Mouse (Mus musculus): ENCODE results near the gene Cbl.

The Cbl gene

GRCm38 (mm10) chr9:44240399-44240798 lies 6.5 kb upstream of the Cbl start, which contains the start of gene Ccdc153:
Ccdc153 (plus strand) TSS chr9:44240676.
- no peak for DNase-seq (ENCODE audit: low spot score)

- no peak for DNase-seq (ENCODE audit: low spot score)
These were observed 5.6 kb upstream of the Cbl start for GRCm38 (mm10) chr9:44239447-44239846.

- no peak for DNase-seq (ENCODE audit: low spot score)
These were observed 4.8 kb upstream of the Cbl start for GRCm38 (mm10) chr9:44238501-44239190.

GRCm38 (mm10) chr9:44237128-44237527 lies 3.3 kb upstream of the Cbl start:
- DNase-seq (ENCODE audit: low spot score), result no peak

GRCm38 (mm10) chr9:44236601-44237000 lies 2.8 kb upstream of the Cbl start:
- DNase-seq (ENCODE audit: low spot score), result no peak

- peak; percentile 58 for DNase-seq (ENCODE audit: low spot score)
These were observed 904 bp upstream of the Cbl start for GRCm38 (mm10) chr9:44234479-44235427.

- no peak for DNase-seq (ENCODE audit: low spot score)
These were observed 638 bp downstream of the Cbl start for GRCm38 (mm10) chr9:44233021-44233801.

GRCm38 (mm10) chr9:44231609-44232008 lies 2.2 kb downstream of the Cbl start:
- no peak for DNase-seq (ENCODE audit: low spot score)

- DNase-seq (ENCODE audit: low spot score), result no peak
These were observed 7.9 kb downstream of the Cbl start for GRCm38 (mm10) chr9:44225993-44226392.

GRCm38 (mm10) chr9:44213538-44213937 lies 20.3 kb downstream of the Cbl start:
- no peak for DNase-seq (ENCODE audit: low spot score)

GRCm38 (mm10) chr9:44212406-44212805 lies 21.4 kb downstream of the Cbl start:
- no peak for DNase-seq (ENCODE audit: low spot score)

- no peak for DNase-seq (ENCODE audit: low spot score)
These were observed 24.4 kb downstream of the Cbl start for GRCm38 (mm10) chr9:44209416-44209815.

- DNase-seq (ENCODE audit: low spot score), result no peak
These were observed 26.0 kb downstream of the Cbl start for GRCm38 (mm10) chr9:44207840-44208239.

- DNase-seq (ENCODE audit: low spot score), result no peak
These were observed 33.4 kb downstream of the Cbl start for GRCm38 (mm10) chr9:44200458-44200857.

- no peak for DNase-seq (ENCODE audit: low spot score)
These were observed 34.3 kb downstream of the Cbl start for GRCm38 (mm10) chr9:44199580-44199979.

GRCm38 (mm10) chr9:44199166-44199565 lies 34.7 kb downstream of the Cbl start:
- no peak for DNase-seq (ENCODE audit: low spot score)

GRCm38 (mm10) chr9:44196354-44196753 lies 37.5 kb downstream of the Cbl start:
- no peak for DNase-seq (ENCODE audit: low spot score)

- no peak for DNase-seq (ENCODE audit: low spot score)
These were observed 39.8 kb downstream of the Cbl start for GRCm38 (mm10) chr9:44194000-44194399.

GRCm38 (mm10) chr9:44192794-44193193 lies 41.1 kb downstream of the Cbl start:
- no peak for DNase-seq (ENCODE audit: low spot score)

GRCm38 (mm10) chr9:44192312-44192711 lies 41.5 kb downstream of the Cbl start:
- no peak for DNase-seq (ENCODE audit: low spot score)

- DNase-seq (ENCODE audit: low spot score), result no peak
These were observed 42.7 kb downstream of the Cbl start for GRCm38 (mm10) chr9:44191166-44191565.

GRCm38 (mm10) chr9:44188223-44188622 lies 45.6 kb downstream of the Cbl start:
- no peak for DNase-seq (ENCODE audit: low spot score)
